Mouse (Mus musculus): ENCODE data around the gene Yif1a.
"Not testable (repeated sequence)": the region's sequence is repeated elsewhere in the genome, so short reads cannot be mapped to it uniquely, and the experiment has no call there.

Gene Yif1a

GRCm38 (mm10) chr19:5085145-5085863 lies 3.0 kb upstream of the Yif1a start, which contains the start of gene Tmem151a:
TSS of gene Tmem151a (minus strand) at chr19:5085531.
- DNase-seq (ENCODE audit: low read depth, low spot score): no peak

GRCm38 (mm10) chr19:5086533-5086932 lies 1.8 kb upstream of the Yif1a start:
- not testable (repeated sequence) for DNase-seq (ENCODE audit: low read depth, low spot score)

GRCm38 (mm10) chr19:5089324-5089723 lies 986 bp downstream of the Yif1a start:
- DNase-seq (ENCODE audit: low read depth, low spot score): no peak

GRCm38 (mm10) chr19:5092083-5092482 lies 3.7 kb downstream of the Yif1a start:
- no peak for DNase-seq (ENCODE audit: low read depth, low spot score)

- DNase-seq (ENCODE audit: low read depth, low spot score): no peak
Measured at GRCm38 (mm10) chr19:5093481-5094242, 5.3 kb downstream of the Yif1a start.

GRCm38 (mm10) chr19:5094243-5094632 lies 5.9 kb downstream of the Yif1a start:
- DNase-seq (ENCODE audit: low read depth, low spot score): no peak

GRCm38 (mm10) chr19:5094746-5095417 lies 6.5 kb downstream of the Yif1a start:
- DNase-seq (ENCODE audit: low read depth, low spot score): no peak

- no peak for DNase-seq (ENCODE audit: low read depth, low spot score)
Measured at GRCm38 (mm10) chr19:5095887-5096474, 7.6 kb downstream of the Yif1a start.

GRCm38 (mm10) chr19:5097521-5098362 lies 9.4 kb downstream of the Yif1a start:
- DNase-seq (ENCODE audit: low read depth, low spot score): no peak

GRCm38 (mm10) chr19:5098363-5099143 lies 10.2 kb downstream of the Yif1a start, which contains the start of gene Cnih2:
TSS of gene Cnih2 (minus strand) at chr19:5098521.
- DNase-seq (ENCODE audit: low read depth, low spot score): no peak

- DNase-seq (ENCODE audit: low read depth, low spot score): no peak
Measured at GRCm38 (mm10) chr19:5106074-5106473, 17.7 kb downstream of the Yif1a start.

GRCm38 (mm10) chr19:5106731-5107191 lies 18.4 kb downstream of the Yif1a start, which contains the start of gene Rab1b:
TSS of gene Rab1b (minus strand) at chr19:5107072.
- peak; percentile 98 for DNase-seq (ENCODE audit: low read depth, low spot score)

- no peak for DNase-seq (ENCODE audit: low read depth, low spot score)
Measured at GRCm38 (mm10) chr19:5107556-5108270, 19.4 kb downstream of the Yif1a start.

- no peak for DNase-seq (ENCODE audit: low read depth, low spot score)
Measured at GRCm38 (mm10) chr19:5108271-5108575, 19.9 kb downstream of the Yif1a start.

GRCm38 (mm10) chr19:5108702-5109101 lies 20.4 kb downstream of the Yif1a start:
- DNase-seq (ENCODE audit: low read depth, low spot score): no peak

- no peak for DNase-seq (ENCODE audit: low read depth, low spot score)
Measured at GRCm38 (mm10) chr19:5109659-5110453, 21.5 kb downstream of the Yif1a start.

GRCm38 (mm10) chr19:5113783-5114182 lies 25.4 kb downstream of the Yif1a start:
- no peak for DNase-seq (ENCODE audit: low read depth, low spot score)

- peak; percentile 71 for DNase-seq (ENCODE audit: low read depth, low spot score)
Measured at GRCm38 (mm10) chr19:5117494-5118383, 29.4 kb downstream of the Yif1a start.
